Mouse (Mus musculus): ENCODE data around the gene Otx2.

- TF ChIP-seq CTCF (IDR thresholded peaks at IDR 0.05; ENCODE audit: low read depth, low read length) (no peak), POLR2A (IDR thresholded peaks at IDR 0.05; ENCODE audit: borderline replicate concordance, low read depth, low read length) (no peak)
These were observed 64.8 kb downstream of the Otx2 start for GRCm38 (mm10) chr14:48608641-48609310.
